Mouse (Mus musculus): ENCODE data around the gene Jph2. TPM values are rescaled to one million over a fixed set of nuclear protein-coding genes. Genes with fewer than 3 reads are reported as not detected.

The Jph2 gene
- total RNA-seq, 2 experiments from 2014 or later: 393 to 402 TPM

GRCm38 (mm10) chr2:163310163-163310688, 87.6 kb downstream of the Jph2 start:
- no peak for DNase-seq

- DNase-seq: no peak
Measured at GRCm38 (mm10) chr2:163309376-163309775, 88.4 kb downstream of the Jph2 start.

GRCm38 (mm10) chr2:163303037-163303436, 94.8 kb downstream of the Jph2 start:
- DNase-seq: no peak

DNA sequence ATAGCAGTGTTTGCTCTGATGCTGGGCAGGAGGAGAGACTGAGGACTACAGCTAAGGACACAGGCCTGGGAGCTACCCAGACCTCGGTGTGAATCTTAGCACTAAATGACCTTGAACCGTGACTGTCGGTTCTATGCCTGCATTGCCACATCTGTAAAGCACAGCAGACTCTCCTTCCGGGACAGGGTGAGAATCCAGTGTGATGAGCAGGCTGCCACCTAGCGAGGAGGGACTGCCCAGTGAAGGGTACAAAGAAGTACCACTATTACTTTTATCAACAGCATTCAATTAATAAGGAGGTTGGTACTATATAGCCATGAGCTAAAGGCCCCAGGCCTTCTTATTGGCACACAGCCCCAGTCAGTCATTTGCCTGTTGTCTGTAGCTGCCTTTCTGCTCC, 96.2 kb downstream of the Jph2 start:
- no peak for DNase-seq

DNA sequence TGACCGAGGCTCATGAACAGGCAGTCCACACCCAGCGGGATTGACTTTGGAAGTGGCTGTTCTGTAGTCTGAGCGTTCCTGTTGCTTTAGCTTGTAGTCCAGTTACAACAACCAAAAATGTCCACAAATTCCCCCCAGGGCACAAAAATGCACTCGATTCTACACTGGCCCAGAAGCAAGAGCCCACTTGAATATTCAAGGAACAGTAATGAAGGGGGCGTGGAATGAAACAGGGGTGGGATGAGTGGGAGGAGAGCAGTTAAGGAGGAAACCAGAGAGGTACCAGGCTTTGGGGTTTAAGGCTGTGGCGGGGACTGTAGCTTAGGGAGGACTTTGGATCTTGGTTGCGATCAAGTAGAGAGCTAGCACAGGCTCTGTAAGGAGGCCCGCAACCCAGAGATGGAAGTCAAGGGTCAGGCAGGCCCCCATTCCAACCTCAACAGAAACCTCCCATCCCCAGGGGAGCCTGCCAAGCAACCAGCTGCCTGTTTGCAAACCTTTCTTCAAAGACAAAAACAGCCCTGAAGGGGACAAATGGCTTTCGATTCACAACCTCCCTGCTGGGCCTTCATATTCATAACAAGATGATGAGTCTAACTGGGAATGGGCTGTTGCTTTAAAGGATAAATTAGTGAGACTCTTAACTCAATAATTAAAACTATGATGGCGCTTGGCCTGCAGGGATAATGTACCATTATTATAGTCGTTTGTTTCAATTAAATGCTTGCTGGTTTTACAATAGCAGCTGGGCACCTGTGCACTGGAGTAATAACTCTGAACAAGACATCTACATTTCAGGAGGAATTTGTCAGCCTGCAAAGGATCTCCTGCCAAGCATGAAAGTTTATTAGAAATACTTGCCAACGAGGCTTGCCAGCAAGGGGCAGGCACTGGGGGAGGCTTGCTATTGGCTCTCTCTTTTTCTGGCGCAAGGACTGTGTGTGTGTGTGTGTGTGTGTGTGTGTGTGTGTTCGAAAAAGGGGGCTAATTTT, 97.4 kb downstream of the Jph2 start:
- DNase-seq: peak; percentile 8 to 28

DNA sequence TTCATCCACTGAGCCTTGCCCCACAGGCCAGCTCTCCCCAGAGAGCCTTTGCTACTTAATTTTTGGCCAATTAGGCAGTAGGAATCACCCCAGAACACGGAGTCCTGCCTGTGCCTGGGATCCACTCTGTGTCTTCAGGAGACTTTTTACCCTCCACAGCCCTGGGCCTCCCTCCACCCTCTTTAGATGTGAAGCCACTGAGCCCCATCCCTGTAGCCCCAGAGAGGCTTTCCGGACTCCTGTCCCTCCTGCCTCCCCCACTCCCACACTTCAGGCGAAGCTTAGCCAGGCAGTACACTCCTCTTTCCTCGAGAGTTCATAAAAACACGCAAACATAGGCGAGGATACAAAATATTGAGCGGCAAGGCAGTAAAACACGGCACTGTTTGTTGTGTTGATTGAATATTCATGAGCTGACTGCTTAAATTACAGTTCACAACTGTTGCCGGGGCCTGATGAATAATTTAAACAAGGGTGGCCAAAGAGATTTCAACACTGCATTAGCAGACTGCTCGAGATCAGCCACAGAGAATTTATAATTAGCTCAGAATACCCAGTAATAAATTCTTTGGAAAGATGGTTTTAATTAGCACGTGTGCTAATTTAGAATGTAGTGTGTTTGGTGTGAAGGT, 100.7 kb downstream of the Jph2 start:
- no peak for DNase-seq

GRCm38 (mm10) chr2:163288881-163289379, 108.9 kb downstream of the Jph2 start:
- DNase-seq: peak; percentile 5 to 22

Other genes starting within 250 kb of the Jph2 start
- 1 to 10 TPM; 1.1 to 1.2 TPM for gene Tox2, start 194.9 kb downstream of the Jph2 start, total RNA-seq (2021)
- 10 to 100 TPM; 17.5 to 30.0 TPM for gene Oser1, start 26.7 kb upstream of the Jph2 start, total RNA-seq (2021)
- not detected for gene Gdap1l1, start 40.5 kb upstream of the Jph2 start, total RNA-seq (2021)
- gene Fitm2, start 74.6 kb upstream of the Jph2 start, total RNA-seq (2021): 100 to 1,000 TPM; 203 to 216 TPM
- not detected for gene R3hdml, start 94.3 kb upstream of the Jph2 start, total RNA-seq (2021)
- gene Hnf4a, start 108.8 kb upstream of the Jph2 start, total RNA-seq (2021): not detected
- 10 to 100 TPM; 12.0 to 16.8 TPM for gene Ttpal, start 204.3 kb upstream of the Jph2 start, total RNA-seq (2021)
- gene Serinc3, start 247.1 kb upstream of the Jph2 start, total RNA-seq (2021): 100 to 1,000 TPM; 284 to 364 TPM